Mouse (Mus musculus) right cerebral cortex, postnatal 36 days (tissue): ENCODE measurements at regions not wholly inside any gene's neighbourhood (a gene's known extent, or its start where the extent isn't known, plus 50 kb on each side); places are given as distances from the start of the nearest gene placed in this dataset.

ENCODE experiments used
- DNase-seq, 2 experiments: peaks; one replicate each; pipeline ENCODE4 v3.0.0; 2022; ENCODE audit warnings: low spot score in 2 of 2, mixed read lengths in 1 of 2

DNA sequence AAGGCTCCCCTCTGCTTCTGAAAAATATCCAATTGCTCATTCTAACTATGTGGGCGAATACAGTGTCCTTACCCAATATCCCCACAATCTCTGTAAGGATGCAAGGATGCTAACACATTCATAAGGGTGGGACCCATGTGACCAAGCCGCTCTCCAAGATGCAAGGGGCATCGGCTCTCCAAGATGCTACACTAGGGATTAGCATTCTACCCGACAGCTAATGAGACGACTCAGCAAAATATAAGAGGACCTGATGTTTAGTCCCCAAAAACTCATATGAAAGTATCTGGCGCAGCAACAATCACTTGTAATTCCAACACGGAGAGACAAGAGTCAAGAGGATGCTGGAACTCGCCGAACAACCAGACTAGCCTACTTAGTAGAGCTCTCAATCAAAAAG is 299.6 kb upstream of the Jmjd1c start:
- no peak for DNase-seq

DNA sequence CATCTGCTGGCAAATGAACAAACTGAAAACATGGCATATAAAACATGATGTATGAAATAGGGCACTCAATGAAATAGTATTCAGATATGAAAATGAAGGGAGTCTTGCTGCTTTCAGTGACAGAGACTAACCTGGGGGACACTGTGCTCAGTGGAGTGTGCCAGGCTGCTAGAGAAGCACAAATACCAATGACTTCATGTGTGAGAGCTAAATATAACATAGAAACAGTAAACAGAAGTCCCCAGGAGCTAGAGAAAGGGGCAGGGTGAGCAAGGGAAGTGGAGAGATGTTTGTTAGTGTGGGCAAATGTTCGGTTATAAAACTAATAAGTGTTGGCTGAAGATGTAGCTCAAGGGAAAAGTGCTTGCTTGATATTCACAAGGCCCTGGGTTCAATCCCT is 293.2 kb upstream of the Jmjd1c start:
- no peak for DNase-seq

DNA sequence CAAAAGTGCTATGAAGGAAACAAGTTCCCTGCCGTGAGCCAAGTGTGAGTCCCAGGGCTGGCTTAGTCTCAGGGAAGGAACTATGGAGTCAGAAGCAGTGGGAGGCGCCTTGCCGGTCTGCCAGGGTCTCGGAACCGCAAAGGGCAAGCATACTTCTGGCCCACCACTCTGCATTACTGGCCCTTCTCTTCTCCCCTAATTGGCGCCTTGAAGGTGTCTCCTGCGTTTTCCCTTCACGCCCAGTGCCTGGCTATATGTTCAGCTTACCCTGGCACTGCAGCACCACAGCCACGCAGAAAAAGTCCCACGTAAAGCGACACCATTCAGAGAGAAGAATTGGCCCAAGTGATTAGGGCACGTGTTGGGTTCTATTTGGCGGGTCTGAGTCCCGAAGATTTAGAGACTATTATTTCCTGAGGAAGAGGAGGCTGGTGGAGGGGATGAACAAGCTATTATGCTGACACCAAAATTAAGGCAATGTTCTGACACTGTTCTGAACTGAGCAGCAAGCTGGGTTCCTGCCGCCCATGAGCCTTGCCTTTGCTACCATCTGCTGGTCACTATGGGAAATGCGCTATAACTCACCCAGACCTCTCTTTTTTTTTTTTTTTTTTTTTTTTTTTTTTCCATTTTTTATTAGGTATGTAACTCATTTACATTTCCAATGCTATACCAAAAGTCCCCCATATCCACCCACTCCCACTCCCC is 288.5 kb upstream of the Jmjd1c start:
- DNase-seq: peak; percentile 45 to 52

DNA sequence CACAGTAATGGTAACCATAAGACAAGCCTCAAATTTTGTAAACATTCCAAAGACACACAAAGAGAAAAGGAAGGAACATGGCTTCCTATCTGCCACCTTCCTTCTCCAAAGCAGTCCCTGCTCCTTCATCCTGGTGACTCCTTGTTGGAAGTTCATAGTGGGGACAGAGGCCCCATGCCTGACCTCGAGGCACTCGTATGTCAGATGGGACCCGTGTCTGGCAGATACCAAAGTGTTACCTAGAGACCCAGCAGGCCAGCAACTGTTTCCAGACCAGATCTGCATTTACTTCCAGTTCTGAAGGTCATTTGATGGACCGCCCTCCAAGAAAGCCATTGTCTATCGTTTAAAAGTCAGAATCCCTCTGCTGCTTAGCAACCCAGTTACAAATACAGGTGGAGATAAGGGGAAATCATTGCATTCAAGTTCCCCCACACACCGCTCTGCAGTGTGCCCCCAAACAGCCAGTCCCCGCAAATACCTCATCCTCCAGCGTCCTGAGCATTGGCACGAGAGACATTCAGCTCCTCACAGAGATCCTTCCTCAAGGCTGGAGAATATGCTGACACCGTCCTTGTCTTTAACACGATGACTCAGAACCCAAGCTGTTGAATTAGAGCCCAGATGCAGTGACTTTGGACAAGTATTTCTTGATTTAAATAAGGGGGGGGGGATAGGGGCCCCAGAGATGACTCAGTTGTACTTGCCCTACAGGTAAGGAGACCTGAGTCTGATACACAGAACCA is 283.2 kb upstream of the Jmjd1c start:
- no peak for DNase-seq

DNA sequence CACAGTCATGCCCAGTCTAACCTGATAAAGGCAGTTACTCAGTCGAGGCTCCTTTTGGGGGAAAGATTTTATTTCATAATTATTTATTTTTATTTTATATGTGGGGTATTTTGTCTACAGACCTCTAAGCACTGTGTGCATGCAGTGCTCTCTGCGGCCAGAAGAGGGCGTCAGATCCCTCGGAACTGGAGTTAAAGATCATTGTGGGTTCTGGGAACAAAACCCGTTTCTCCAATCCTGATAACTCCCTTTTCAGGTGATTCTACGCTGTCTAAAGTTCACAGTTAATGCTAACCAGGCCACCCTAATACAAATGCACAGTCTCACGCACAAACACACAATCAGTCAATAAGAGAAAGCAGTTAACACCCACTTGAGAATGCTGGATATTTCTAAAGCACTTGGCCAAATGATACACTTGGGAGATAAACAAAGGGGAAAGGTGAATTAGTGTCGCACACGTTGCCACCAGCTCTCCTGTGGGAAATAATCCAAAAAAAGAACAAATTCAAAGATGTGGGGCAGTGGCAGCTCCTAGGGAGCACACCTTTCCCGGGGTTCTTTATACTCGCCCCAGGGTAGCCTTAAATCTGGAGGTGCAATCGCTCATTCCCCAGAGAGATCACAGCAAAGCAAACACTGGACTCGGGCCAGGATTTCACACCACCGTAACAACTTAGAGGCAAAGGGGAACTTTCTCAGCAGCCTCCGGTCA is 281.9 kb upstream of the Jmjd1c start:
- DNase-seq: no peak

DNA sequence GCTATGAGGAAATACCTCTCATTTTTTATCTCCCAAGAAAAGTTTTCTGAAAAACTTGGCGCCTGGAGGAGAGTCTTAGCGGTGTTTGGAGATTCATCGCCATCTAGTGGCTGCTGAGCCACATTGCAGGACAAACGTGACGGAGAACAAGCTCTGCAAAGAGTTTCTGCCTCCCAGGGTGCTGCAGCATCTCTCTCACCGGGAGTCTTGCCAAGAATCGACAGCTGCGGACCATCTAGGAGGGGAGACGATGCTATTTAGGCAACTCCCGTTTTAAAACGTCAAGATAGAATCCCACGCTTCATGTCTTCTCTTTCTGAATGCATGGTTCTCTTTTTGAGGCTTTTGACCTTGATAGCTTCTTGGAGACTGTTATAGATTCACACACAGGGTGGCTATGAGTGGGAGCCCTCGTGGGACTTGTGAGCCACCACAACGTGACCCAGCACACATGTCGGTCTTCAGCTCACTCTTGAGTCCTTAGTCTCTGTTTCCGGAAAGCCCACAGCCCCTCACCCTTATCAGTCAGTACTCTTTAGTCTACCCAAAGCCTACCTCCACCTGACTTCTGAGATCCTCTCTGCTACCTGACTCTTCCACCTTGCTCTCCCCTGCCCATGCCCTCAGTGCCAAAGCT is 281.2 kb upstream of the Jmjd1c start:
- peak; percentile 85 to 88 for DNase-seq

DNA sequence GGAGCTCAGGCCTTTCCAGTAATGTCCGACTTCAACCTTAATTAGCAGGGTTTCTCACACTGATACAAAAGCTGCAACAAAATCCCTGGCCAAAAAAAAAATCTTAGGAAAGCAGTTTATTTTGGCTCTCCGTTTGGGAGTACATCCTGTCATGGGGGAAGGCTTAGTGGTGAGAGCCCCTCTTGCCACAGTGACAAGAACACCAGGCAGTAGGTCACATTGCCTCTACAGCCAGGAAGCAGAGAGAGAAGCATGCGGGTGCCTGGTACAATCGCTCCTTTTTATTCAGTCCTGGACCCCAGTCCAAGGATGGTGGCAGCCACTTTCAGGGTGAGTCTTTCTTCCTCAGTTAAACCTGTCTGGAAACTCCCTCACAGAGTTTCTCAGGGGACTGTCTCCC is 280.0 kb upstream of the Jmjd1c start:
- DNase-seq: no peak

DNA sequence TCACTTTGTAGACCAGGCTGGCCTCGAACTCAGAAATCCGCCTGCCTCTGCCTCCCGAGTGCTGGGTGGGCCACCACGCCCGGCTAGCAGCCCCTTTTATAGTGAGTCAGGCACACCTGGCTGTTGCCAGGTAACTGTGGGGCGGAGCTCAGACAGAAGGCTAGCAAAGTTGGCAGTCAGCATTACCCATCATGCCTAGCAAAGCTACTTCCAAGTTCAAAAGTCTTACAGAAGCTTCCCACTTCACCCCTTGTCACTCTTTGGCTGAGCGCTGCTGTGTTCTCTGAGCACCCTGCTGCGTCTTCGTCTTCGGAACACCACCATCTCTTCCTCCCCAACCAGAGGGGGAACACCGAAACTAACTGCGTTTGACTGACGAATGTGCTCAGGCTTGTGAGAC is 279.1 kb upstream of the Jmjd1c start:
- DNase-seq: no peak

DNA sequence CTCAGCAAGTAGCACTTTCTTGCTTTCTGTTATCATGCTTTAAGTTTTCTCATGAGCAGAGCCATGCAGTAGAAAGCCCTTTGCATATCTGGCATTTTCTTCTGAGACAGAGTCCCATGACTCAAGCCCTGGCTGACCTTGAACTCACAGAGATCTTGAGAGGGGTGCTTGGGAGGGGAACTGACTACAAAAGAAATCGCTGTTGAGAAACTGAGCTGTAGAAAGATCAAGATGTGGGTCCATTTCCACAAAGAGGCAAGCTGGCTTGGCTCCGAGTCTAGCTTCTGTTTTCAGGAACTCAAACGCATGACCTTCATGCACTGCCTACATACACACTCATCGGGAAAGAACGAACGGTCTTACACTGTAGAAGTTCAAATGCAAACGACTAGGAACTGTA is 278.0 kb upstream of the Jmjd1c start:
- no peak for DNase-seq

DNA sequence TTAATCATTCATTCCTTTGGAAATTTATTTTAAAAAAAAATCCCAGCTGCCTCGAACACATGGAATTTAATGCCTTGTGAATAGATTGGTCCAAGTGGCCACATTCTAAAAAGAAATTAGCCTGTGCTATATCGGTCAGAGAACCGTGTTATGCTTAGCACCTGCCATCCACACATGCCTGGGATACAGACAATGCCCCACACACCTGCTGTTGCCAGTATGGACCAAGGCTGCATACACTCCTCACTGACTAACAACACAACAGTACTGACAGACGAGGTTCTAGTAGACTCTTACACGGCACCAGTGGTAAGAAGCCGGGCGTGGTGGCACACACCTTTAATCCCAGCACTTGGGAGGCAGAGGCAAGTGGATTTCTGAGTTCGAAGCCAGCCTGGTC is 276.4 kb upstream of the Jmjd1c start:
- DNase-seq: no peak

DNA sequence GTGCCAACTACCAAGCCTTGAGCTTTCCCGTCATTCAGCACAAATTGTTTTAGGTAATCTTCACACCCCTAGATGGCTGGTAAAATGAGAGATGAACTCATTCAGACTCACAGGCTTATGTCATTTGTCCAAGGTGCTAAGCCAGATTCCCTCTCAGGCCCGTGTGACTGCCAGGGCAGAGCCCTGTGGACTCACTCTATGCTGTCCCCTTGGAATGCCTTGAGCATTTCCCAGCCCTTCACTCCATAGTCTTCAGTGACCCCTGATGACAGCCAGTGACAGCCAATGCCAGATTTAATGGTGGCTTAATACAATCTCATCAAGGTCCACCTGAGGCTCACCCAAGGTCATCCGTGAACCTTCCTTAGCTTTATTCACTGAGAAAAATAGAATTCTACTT is 270.2 kb upstream of the Jmjd1c start:
- no peak for DNase-seq

DNA sequence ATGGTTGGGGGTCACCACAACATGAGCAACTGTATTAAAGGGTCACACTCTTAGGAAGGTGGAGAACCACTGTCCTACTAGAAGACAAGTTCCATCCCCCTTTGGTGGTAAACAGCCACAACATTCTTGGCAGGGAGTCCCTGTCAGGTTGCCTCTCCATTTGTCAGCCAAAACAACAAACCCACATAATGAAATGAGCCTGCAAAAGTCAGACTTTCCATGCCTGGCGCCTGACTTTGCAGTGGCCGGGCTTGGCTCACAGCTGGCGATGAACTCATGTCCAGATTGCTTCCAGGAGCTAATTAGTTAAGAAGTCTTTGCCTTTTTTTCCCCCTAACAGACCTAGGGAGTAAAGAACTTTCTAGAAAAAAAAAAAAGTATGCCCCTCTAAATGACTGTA is 269.6 kb upstream of the Jmjd1c start:
- DNase-seq: no peak

DNA sequence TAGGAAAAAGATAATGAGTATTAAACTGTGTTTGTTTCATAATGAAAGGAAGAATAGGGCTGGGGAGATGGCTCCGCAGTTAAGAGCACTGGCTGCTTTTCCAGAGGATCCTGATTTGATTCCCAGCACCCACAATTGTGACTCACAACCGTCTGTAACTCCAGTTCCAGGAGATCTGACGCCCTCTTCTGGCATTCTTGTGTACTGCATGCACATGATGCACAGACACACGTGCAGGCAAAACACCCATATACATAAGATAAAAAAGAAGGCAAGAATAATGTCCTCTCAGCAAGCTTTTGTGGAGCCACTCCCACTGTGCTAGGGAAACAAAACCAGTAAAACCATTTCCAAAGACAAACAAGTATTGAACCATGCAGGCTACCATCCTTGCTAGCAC is 261.0 kb upstream of the Jmjd1c start:
- DNase-seq: no peak

DNA sequence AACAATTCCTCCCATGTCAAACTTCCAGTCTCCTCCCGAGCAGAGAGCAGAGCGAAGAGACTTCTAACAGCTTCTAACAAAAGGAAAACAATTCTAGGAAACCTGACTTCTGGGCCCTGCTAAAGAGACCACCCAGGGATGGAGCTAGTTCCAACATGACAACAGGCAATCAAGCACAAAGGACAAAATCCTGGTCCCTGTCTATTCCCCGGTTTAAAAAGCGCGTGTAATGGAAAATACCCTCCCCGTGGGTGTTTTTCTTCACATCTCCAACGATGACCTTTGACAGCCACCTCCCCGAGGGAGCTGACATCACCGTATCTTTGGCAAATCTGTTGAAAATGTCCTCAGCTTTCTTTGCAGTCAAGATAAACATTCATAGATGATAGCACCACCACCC is 256.9 kb upstream of the Jmjd1c start:
- DNase-seq: no peak

DNA sequence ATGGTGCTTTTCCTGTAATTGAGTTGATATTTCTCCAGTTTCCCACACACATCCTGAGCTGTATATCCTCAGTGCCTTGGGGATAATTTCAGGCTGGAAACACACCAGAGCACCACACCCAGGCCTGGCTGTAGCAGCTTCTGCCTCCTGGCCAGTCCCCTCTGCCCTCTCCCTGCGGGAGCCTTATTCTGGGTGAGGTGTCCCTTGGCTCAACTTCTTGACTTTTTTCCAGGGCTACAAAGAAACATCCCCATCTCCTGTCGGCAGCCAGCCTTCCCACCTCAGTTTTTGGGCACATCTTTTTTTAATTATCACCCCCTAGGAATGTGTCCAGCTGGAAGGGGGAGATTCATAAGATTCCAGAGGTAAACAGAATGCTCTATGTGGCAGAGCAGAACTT is 252.7 kb upstream of the Jmjd1c start:
- DNase-seq: no peak

DNA sequence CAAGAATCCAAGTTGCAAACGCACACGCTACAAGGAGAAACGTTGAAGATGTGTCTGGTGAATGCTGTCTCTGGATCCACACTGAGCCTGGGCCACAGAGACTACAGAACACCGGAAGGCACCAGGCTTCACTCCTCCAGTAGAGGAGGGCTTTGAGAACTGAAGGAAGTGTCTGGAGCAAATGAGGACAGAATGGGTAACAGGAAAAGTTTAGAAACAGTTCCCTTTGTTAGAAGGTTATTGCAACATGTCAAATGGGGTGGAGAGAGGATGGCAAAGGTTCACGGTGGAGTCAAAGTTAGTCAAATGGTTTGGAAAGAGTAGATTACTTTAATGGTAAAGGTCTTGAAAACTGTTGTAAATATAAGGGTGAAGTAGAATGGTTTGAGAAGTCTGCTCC is 247.1 kb upstream of the Jmjd1c start:
- no peak for DNase-seq

DNA sequence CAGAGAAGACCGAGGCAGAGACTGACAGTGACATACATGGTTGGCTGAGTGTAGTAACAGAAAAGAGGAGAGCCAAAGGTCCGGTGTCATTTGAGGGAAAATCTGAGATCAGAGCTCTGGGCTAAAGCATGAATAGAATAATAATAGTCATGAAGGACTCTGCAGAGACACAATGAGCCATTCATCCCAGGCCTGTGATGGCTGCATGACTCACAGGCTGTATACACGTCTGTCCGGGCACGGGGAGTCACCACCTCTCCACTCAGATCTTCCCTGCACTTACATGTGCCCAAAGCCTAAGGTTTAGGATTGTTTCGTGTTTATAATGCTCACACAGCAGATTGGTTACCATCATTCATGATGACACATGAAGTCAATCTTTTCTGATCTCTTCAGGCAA is 246.2 kb upstream of the Jmjd1c start:
- DNase-seq: no peak

DNA sequence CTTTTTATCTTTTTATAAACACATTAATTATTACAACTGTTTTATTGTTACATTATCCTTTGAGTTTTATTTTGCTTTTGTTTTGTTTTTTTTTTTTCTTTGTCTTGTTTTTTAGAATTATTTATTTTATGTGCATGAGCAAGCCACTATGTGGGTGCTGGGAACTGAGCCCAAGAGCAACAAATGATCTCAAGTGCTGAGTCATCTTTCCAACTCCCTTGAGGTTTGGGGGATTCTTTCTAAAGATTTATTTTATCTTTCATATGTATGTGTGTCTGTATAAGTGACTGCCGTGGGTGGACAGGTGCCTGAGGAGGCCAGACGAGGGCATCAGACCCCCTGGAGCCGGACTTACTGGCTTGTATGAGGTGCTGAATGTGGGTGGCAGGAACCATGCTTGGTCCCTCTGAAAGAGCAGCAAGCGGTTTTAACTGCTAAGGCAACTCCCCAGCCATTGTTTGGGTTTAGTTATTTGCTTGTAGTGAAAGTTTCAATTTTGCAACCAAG is 244.9 kb upstream of the Jmjd1c start:
- DNase-seq: no peak

DNA sequence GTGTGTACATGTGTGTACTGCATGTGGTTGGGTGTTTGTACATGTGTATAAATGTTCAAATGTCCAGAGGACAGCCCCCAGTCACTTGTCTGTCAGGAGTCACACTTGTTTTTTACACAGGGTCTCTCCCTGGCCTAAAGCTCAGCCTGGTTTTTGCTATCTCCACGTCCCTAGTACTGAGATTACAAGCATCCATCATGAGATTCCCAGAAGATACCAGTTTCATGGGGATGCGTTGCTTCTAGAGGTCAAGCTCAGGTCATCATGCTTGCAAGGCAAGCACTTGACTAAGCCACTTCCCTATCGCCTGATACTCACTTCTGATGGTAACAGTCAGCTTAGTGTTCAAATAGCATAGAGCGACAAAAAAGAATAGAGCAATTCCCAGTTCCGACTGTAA is 244.1 kb upstream of the Jmjd1c start:
- no peak for DNase-seq

DNA sequence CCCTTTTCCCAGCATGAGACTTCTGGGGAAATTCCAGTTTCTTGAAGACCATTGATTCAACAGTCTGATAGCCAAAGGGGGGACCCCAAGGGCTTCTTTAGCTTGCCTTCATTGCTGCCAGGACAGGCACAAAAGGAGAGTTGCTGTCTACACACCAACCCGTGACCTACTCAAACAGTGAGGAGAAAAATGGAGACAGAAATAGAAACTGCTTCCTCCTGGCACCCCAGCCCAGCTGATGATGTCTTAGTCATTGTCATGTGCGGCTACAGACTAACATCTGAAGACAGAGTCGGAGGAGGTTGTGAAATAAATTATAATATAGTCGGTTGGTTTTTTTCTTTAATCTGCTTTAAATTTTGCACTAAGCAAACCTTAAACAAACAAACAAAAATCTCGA is 243.2 kb upstream of the Jmjd1c start:
- DNase-seq: no peak

DNA sequence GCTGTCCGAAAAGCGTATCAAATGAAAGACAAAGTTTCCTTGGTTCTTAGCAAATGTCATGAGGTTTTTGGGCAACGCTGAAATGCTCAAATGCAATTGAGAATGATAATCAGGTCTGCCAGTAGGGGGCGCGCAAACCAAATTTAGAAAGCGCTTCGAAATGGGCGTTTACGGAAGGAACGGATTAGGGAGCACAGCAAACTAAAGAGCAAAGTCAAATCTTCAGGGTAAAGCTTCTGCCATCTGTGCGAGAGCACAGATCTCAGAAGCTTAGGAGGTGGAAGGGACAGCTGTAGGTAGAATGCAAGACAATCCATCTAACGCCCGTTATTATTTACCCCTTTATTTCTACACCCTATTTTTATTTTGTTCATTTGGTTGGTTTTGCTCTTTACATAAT is 242.7 kb upstream of the Jmjd1c start:
- DNase-seq: peak; percentile 57 to 59

DNA sequence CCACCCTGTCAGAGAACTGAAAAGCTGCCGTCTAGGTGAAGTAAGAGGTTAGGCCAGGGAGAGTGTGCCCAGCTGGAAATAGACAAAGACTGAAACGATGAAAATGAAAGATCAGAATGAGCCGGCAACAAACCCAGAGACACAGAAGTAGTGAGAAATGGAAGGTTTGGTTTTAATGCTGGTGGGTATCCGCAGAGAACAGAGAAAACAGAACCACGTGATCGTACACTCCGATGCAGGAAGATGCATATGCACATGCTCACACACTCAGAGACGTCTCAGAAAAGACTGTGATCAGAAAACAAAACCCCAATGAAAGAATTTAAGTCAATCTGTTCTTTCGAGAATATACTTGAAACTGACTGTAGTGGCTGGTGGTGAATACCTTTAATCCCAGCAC is 241.0 kb upstream of the Jmjd1c start:
- no peak for DNase-seq
